Mouse (Mus musculus) right cerebral cortex, postnatal 10 days (tissue): ENCODE results near the gene Cyp2j7.
"Not testable (repeated sequence)": the region's sequence is repeated elsewhere in the genome, so short reads cannot be mapped to it uniquely, and the experiment has no call there.

Experiments
- DNase-seq, 2 experiments: peaks; one replicate each; pipeline ENCODE4 v3.0.0; 2021; ENCODE audit warnings: low spot score in 2 of 2

The Cyp2j7 gene

DNA sequence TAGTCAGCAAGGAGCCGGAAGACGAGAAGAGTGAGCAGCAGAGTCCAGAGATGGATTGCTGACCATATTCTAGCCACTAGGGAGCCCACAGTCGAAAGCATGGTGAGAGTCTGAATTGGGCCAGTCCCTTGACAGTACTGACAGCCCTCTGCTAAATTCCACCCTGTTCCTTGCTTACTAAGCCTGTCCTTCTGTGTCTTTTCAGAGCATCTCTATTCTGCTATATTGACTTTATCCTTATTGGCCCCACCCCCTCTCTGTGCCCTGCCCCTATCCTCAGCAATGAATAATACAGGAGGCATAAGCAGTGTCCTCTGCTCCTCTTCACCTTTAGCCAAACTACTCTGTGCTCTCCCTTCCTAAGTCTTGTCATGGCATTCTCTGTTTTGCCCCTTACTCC is at the start of gene Cyp2j7:
Gene Cyp2j7 (minus strand): TSS at position 101 of the 400 bp plus-strand sequence.
- no peak for DNase-seq

DNA sequence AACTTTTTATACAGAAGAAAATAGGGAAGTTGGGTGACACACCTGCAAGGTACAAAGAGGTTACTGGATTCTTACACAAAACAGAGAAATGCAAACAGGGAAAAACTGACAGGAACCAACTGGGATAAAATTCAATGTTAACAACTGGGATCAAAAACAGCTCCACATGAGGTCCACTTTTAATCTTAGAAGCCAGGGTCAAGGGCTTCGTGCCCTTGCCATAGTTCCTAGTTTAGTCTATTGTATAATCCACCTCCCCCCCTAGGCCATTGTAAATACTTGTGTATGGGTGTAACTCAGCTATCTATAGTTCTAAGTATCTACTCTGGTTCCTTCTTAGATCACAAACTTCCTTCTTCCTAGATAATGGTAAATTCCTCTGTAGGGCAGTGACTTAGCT is 40.4 kb upstream of the Cyp2j7 start:
- DNase-seq = not testable (repeated sequence)

DNA sequence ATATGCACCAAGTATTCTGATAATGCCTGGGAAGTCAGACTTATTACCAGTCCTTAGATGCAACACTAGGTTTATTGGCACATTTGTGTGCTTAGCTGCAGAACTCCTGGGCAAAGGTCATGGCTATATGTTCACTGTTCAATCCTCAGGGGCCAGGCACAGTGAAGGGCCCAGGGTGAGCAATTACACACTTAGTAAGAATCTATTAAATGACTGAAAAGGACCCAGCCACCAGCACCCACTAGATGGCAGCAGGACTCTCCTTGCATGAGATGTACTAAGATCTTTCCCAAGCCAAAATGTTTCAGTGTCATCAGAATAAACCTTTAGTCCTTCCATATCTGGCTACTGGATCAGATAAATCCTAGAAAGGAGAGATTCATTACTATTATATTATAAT is 37.4 kb upstream of the Cyp2j7 start:
- DNase-seq = peak; percentile 57 to 82

DNA sequence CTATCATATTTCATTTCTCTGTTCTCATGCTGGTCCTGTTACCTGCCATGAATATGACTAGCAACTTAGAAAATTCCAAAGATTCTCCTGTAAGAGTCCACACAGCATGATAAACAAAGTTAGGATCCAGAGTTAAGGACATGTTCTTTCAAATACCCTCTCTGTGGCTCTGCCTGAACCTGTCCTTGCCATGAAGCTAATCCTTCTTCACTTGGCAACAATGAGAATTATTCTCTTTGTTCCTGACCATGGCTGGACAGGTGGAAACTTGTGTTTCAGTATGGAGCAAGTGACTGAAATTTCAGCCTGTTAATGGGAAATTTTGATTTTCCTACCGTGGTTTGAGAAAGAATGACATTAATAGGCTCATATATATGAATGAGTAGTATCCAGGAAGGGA is 39.8 kb downstream of the Cyp2j7 start:
- DNase-seq = no peak

DNA sequence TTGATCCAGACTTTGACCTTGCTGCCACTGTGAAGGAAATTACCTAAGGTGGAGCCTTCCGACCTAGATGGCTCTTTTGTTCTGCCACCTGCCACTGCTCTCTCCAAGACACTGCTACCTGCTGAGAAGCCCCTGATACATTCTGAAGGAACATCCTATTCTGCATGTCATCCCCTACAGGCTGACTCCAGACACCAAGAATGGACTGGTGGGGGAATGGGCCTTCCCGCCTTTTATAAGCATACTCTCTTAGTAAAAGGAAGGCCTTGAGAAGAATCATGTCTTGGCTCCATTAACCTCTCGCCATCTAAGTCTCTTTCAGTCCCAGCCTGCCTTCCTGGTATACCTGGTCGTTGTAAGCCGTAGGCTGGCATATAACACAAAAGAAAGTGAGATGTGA is 47.1 kb downstream of the Cyp2j7 start:
- DNase-seq = not testable (repeated sequence)

DNA sequence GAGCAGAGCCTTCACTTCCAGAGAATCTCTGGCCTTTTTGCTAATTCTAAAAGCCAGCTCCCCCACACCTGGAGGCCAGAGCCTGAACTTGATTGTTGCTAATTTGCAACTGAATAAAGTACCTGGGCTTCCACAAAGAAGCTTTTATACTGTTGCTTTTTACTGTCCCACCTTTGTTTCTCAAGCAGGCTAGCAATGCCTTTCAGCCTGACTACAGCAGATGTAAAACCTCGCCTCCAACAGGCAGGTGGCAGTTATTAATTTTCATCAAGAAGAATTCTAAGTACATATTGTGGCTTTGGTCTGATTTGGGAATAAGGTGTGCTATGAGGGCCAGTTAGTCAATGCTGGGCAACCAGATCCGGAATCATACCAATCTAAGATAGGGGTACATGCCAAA is 47.8 kb downstream of the Cyp2j7 start:
- DNase-seq = not testable (repeated sequence)

DNA sequence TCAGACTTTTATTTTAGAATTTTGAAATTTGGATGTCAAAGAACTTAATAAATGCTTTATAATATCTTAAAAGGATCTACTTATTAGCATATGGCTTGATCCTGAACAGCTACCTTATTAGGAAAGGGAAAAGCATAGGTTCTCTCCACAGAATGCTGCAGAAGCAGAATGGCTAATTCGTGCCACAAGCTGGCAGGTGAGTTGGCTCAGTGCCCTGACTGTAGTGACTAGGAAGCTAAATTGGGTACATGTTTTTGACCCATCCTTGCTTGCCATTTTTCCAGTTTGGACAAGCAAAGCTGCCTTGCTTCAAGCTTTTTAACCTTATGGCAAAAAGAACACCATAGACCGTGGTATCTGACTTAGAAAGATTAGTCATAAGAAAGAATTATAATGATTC is 48.3 kb downstream of the Cyp2j7 start:
- DNase-seq = not testable (repeated sequence)

DNA sequence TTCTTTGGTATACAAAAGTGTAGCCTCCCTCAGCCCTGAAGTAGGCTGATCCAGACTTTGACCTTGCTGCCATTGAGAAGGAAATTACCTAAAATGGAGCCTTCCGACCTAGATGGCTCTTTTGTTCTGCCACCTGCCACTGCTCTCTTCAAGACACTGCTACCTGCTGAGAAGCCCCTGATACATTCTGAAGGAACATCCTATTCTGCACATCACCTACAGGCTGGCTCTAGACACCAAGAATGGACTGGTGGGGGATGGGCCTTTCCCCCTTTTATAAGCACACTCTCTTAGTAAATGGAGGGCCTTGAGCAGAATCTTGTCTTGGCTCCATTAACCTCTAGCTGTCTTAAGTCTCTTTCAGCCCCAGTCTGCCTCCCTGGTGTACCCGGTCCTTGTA is 51.7 kb downstream of the Cyp2j7 start:
- not testable (repeated sequence) for DNase-seq

DNA sequence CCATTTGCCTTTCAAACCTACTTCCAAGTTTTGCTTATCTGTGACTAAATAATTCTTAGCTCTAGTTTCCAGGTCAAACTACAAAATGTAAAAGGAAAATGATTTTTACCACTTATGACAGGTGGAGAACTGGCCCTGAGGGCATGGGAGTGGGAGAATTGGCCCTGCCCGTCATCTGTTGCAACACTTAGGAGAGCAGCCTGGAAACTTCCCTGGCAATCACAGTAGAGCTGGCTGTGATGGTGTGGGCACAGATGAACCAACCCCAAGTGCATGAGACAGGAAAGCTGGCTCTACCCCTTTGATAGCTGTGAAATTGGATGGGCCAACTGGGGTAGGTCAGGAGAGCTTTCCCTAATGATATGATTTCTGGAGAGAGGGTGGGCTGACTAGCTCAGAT is 73.6 kb downstream of the Cyp2j7 start:
- DNase-seq = no peak

DNA sequence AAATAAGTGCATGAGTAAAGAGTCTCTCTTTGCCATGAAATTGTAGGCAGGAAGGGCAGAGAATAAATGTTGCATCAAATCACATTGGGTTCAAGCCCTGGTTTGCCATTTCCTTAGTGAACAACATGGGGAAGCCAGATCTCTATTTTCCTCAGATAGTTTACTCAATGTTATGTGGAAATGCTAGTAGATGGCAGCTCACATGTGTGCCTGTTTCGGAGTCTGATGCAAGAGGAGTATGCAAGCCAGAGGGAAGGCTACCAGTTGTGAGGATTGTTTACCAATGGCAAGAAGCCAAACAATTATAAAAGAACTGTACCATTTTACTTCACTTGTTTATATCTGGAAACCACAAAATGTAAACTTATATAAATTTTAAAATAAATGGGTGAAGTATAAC is 74.9 kb downstream of the Cyp2j7 start:
- no peak for DNase-seq
